Mouse (Mus musculus): ENCODE measurements around the gene D430019H16Rik.
A peak's percentile ranks its signal among the peaks of the same experiment; 100 is the strongest.

Gene D430019H16Rik

DNA sequence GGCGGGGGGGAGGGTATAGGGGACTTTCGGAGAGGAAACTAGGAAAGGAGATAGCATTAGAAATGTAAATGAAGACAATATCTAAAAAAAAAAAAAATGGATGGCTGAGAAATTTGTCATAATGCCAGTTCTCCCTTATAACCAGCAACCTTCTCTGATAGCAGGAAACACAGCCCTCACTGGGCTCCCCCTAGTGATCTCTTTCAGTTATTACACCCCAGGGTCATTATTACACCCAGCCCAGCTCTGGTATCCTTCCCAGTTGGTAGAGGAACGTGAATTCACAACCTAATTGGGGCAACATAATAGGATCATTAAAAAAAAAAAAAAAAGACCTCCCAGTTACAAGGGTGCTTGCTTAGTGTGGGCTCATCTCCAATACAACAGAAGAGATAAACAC is 29.8 kb downstream of the D430019H16Rik start:
- no peak for DNase-seq (ENCODE audit: extremely low read depth, insufficient read length, low spot score)

DNA sequence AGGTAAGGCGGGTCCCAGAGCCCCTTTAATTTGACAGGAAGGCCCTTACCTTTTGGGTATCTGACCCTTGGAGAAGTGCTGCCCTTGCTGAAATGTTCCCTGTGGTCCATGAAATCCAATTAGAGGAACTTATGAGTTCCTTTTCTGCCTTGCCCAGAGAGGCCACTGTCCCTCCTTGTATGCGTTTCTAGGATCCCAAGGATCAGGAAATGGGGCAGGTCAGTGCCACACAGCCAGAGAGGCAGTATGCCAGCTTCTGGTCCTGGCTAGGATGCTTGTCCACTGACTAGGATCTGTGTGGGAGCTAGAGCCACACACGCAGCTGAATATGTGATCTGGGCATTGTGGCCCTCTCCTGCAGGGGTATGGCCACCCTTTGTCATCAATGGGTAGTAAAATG is 36.6 kb downstream of the D430019H16Rik start:
- DNase-seq (ENCODE audit: extremely low read depth, insufficient read length, low spot score) = no peak

DNA sequence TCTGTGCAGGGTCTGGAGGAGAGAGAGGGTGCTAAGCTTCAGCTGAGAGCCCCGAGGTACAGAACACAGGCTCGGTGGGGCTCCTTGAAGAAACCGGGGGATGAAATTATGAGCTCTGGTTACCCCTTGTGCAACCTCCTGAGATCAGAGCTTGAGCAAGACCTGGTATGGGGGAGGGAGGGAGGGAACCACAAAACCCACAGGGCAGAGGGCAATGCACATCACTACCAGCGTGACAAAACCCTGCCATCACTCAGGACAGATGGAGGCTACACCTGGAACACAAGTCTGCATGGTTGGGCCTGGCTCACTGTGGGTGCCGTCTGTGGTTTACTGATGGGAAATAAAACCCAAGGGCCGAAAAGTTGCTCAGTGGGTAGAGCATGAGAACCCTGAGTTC is 37.1 kb downstream of the D430019H16Rik start:
- DNase-seq (ENCODE audit: extremely low read depth, insufficient read length, low spot score) = no peak

DNA sequence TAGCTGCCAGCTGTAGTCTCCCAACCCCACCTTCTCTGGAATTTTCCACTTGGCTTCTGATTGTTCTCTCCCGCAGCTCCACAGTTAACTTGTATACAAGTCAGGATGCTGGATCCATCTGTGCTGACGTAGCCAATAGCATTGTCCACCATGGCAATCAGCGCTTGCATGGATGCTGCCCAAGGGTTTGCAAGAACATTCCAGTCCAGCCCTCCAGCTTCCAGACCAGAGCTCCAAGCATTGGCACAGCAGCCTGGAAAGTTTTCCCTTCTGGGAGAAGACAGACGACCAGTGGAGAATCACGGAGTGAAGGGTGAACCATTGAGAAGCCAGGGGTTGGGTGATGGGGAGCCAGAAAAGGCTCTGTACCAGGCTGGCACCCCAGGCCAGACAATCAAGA is 41.1 kb downstream of the D430019H16Rik start:
- no peak for DNase-seq (ENCODE audit: extremely low read depth, insufficient read length, low spot score)

DNA sequence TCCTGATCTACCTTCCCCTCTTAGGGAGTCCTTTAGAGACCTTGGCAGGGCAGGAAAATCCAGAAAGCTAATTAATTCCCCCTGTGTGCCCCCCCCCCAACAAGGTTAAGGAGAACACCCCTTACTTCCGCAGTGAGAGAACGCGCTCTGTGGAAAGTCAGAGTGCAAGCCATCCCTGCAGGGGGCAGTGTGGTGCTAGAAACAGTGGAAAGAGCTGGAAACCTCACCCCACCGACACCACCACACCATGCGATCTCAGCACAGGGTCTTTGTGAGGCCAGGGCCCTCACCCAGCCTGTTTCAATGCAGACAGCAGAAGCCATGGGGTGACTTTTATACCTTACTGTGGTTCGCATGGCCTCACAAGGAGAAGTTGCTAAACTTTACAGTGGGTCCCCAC is 44.2 kb downstream of the D430019H16Rik start:
- DNase-seq (ENCODE audit: extremely low read depth, insufficient read length, low spot score) = no peak

DNA sequence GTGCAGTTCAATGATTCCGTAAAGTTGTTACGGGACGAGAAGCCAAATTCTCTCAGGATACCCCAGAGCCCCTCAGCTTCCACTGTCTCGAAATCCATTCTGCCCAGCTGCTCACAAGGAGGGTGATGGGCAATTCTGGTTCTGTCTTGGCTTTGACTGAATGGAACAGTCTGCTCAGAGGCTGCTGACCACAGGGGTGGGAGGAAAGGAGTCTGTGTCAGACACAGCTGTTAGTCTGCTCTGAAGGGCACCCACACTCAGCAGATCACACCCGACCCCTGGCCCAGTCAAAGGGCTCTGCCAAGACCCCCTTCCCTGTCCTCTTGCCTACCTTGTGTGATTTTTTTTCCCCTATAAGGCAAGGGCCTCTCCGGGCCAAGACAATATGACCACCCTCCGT is 44.8 kb downstream of the D430019H16Rik start:
- no peak for DNase-seq (ENCODE audit: extremely low read depth, insufficient read length, low spot score)

DNA sequence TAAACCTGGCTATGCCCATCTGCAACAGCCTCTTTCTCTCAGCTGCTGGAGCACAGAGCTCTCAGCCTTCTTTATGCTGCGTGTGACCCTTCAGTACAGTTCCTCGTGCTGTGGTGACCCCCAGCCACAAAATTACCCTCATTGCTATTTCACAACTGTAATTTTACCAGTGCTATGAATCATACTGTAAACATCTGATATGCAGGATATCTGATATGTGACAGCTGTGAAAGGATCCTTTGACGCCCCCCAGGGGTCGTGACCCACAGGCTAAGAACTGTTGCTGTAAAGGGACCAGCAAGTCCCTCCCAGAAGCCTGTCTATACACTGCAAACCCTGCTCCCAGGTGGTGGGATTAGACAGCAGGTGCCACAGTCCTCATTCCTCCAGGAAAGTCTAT is 45.2 kb downstream of the D430019H16Rik start:
- no peak for DNase-seq (ENCODE audit: extremely low read depth, insufficient read length, low spot score)

DNA sequence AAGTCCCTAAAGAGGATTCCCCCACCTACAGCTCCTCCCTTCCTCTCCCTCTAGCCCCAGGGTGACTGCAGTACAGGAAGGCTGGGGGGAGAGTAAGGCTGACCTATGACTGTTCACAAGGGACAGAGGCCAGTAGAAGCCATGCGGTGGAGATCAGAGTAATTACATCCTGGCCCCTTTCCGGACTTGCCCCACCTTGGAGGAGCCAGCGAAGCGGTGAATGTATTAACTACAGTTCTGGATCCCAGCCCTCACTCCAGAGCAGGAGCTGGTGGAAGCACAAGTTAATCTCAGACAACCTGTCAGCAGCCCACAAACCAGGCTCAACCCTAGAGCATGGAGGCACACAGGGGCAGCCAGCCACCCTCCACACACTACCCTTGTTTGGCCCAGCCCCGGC is 47.3 kb downstream of the D430019H16Rik start:
- DNase-seq (ENCODE audit: extremely low read depth, insufficient read length, low spot score) = no peak

DNA sequence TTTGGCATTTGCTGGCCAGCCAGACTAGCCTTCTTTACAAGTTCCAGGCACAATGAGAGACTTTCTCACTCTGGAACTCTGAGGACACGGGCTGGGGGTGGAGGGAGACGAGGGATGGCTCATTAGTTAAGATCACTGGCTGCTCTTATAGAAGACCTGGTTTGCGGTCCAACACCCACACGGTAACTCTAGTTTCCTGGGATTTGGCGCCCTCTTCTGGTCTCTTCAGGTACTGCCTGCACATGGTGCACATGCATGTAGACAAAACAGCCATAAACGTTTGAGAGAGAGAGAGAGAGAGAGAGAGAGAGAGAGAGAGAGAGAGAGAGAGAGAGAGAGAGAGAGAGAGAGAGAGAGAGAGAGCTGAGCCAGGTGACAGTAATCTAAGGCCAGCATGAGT is 51.1 kb downstream of the D430019H16Rik start:
- no peak for DNase-seq (ENCODE audit: extremely low read depth, insufficient read length, low spot score)

DNA sequence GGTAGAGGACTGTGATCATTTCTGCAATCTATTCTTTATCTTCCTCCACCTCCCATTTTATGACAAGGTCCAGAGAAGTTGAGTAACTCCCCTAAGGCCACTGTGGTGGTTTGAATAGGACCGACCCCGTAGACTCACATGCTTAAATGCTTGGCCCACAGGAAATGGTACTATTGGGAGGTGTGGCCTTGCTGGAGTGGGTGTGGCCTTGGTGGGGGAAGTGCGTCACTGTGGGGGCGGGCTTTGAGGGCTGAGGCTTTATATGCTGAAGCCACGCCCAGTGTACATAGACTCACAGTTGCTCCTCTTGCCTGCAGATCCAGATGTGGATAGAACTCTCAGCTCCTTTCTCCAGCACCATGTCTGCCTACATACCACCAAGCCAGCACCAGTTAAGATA is 57.5 kb downstream of the D430019H16Rik start:
- DNase-seq (ENCODE audit: extremely low read depth, insufficient read length, low spot score) = peak; percentile 28

DNA sequence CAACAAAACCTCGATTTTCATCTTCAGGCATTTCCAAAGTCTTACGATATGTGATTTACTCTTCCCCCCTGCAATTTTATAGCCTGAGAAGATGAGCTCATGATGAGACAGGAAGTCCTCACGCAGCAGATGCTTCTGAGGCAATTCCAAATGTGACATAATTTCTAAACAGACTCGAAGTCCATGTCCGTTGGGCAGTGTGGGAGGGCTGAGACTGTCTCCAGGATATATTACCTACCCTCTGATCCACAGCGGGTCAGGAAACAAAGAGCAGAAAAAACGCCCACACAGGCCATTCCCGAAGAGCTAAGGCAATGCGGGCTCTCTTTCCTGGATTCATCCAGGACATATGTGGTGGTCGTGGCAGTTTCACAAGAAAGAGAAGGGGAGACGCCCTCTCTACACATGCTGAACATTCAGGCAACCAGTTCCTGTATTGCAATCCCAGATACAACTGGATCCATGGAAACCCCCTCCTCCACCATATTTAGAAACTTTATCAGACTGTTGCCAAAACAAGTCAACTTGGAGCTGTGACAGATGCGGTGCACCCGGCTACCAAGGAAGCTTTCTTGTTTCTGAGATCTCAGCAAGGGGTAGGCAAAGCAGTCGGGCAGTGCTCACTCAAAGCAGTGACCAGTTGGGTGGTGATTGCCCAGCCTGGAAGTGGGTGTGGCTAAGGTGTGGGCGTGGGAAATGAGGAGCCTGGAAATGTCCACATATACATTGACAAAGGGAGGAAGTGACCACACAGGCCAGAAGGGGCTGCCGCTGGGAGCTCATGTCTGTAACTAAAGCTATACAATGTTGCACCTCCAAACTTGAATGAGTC is 58.2 kb downstream of the D430019H16Rik start:
- DNase-seq (ENCODE audit: extremely low read depth, insufficient read length, low spot score) = no peak

DNA sequence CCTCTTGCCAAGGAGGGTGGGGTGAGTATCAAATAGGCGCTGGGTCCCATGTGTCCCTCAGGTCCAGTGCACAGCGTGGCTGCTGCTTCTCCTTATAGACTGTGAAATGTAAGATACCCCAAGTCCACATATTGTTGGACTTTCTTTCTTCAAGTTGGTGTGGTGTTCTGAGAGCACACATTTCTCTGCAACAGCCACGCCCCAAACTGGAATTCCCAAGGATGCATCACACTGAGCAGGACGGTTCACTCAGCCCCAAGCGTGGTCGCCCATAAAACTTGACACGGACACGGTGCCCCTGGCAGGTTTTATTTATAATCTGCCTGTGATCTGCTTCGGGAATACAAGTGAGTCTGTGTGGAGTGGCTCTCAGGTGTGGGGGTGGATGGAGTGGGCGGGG is 60.5 kb downstream of the D430019H16Rik start:
- DNase-seq (ENCODE audit: extremely low read depth, insufficient read length, low spot score) = no peak

DNA sequence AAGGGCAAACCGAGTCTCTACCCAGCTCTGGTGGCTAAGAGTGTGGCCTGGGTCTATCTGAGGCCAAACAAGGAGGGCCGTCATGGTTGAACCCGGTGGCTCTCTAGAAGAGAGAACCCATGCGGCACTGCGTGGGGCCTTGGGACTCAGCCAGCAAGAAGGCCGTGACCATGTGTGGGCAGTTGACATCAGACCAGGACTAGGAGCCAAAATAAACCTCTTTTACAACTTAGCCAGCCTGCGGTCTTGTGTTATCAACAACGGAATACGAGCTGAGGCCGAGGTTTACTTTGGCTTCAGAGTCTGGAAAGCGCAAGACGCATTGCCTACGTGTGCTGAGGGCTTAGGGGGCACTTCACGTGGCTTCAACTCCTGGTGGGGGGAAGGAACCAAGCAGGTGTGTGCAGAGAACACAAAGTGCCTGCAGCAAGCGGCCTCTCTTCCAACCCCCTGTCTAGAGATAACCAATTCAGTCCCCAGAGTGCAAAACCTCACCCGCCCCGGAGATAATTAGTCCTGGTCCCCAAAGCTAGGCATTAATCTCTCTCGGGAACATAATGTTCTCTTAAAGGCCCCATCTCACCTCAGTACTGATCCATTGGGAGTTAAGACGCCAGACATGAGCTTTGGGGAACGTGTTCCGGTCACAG is 63.5 kb downstream of the D430019H16Rik start:
- peak; percentile 36 for DNase-seq (ENCODE audit: extremely low read depth, insufficient read length, low spot score)

DNA sequence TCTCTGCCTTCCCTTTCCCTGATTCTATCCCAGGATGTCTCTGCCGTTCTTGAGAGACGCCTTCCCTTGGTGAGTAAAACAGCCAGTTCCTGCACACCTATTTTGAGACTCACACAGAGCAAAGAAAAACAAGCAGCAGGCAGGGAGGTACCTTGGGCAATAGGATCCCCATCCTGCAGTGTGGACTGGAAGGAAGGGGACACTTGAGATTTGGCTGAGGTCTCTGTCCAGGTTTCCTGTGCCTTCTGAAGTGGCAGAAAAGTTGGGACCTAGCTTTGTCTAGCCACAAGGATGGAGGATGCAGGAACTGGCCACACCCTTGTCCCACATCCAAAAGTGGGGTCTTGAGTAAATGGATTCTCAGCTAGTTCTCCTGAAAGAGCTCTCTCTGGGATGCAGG is 66.2 kb downstream of the D430019H16Rik start:
- no peak for DNase-seq (ENCODE audit: extremely low read depth, insufficient read length, low spot score)

DNA sequence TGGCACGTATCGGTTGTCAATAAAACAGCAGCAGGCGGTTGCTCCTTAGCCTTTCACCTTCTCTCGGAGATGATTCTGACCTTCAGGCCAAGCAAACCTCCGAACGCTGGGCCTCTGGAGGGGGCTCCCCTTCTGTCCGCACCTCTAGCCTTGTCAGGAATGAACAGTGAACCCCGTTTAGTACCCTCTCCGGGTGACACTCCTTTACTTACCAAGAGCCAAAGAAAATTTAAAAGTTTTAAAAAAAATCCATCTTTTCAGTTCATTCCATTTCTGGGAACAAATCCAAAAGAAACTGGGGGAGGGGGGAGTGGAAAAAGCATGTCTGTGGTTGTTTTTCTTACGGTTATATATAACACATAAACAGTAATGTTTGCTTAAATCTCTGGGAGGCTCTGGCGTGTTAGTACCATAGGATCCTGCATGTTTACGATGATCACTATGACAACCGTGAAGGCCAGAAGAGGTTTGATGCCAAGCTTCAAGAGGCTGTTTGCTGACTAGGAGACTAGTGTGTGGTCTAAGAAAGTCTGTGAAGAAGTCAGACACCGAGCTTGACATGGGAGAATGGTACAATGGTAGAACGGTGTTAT is 67.6 kb downstream of the D430019H16Rik start:
- no peak for DNase-seq (ENCODE audit: extremely low read depth, insufficient read length, low spot score)

DNA sequence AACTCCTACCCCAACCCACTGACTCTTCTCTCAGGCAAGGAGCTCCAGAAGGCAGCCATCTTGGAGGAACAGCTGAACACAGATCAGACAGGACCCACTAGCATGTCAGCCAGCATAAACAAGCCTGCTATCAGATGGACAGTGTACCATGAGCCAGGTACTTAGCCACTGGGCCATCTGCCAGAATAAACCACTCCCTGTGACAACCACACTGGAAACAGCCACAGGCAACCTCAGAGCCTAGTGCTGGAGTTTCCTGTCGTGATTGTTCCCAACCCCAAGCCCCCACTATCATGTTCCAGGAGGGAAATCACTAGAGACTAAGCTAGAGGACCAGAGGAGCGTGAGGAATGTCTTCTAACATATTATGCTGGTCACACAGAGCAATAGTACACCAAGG is 70.1 kb downstream of the D430019H16Rik start:
- DNase-seq (ENCODE audit: extremely low read depth, insufficient read length, low spot score) = no peak

DNA sequence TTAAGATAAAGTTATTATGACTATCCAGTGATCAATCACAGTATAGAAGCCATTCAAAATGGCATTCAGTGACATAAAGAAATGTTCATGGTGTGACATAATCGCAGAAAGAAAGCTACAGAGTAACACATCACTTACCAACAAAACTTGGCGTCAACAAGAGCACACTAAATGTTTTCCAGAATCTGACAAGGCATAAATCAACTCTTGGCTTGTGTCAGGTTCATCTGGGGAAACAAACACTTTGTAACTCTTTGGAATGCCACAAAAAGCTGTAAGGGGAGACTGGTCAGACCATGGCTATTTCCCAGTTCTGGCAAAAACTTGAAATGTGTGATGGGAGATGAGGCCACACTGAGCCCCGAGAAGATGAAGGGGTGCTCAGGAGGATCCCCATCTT is 72.5 kb downstream of the D430019H16Rik start:
- no peak for DNase-seq (ENCODE audit: extremely low read depth, insufficient read length, low spot score)

DNA sequence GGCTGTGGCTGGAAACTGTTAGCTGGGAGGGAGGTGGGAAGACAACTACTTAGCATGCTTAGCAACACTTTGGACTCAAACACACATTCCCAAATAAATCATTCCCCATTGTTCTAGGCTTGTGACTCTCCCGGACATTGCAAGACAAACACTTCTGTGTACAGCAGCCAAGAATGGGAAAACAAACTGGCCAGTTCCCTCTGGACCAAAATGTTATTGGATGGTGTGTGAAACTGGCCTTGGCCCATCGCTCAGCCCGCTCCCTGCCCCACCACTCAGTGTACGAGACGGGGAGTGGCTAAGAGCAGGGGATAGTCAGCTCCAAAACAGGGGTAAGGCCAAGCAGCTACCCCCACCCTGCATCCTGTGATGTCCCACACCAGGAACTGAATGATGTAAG is 73.2 kb downstream of the D430019H16Rik start:
- no peak for DNase-seq (ENCODE audit: extremely low read depth, insufficient read length, low spot score)

DNA sequence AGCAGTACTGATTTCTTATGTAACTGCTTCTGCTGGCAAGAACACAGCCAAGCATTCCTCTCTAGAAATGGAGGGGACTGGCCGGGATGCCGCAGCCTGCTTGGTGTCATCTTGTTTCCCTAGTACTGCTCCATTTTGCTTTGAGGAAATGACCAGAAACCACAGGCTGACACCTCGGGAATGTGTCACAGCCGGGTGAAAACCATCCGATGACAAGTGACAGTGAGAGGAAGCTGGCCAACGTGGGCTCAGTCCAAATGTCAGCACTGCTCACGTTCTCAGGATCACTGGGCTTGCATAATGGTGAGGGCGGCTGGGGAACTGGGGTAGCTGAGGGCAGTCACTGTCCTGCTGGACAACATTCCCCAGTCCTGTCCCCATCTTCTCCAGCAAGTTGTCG is 75.9 kb downstream of the D430019H16Rik start:
- no peak for DNase-seq (ENCODE audit: extremely low read depth, insufficient read length, low spot score)

DNA sequence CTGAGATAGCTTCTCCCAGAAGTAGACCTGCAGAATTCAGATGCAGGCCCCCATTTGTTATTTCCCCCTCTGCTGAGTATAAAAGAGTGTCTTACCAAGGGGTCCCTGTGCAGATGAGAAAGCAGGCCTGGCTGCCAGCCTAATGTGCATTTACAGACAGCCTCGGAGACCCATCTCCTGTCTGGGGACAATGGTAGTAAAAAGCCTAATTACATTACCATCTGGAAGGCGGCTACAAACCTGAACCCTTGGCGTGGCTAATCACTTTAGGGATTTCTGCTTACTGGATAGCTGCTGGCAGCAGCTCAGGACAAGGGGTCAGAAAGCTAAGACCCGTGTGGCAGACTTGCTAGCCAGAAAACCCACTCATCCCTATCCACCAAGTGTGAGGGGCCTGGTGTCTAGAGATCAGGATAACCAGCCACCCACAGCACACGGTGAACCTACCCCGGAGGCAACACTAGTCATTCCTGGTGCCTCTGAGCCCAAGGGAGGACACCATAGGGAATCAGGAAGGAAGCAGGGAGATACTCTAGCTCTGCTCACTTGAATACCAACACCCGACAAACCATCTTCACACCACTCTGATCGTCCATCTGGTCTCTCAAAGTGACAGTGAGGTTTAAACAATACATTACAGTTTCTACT is 78.2 kb downstream of the D430019H16Rik start:
- DNase-seq (ENCODE audit: extremely low read depth, insufficient read length, low spot score) = no peak

DNA sequence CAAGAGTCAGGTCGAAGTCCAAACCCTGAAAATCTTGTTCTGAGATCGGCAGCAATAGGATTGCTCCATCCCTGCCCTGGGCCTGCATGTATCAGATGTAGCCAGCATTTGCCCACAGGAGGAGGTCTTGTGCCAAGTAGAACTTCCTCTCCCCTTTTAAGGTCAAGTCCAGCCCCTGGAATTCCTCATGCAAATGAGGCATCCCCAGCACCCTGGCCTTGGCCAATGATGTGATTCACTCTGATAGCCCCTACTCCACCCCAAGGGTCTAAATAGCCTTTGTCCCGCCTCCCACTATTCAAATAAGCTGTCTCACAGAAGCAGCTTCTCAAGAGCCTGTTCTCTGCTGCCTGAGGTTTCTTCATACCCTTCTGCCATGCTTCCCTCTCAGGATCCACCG is 81.2 kb downstream of the D430019H16Rik start:
- no peak for DNase-seq (ENCODE audit: extremely low read depth, insufficient read length, low spot score)
